Mouse (Mus musculus): ENCODE measurements at regions not wholly inside any gene's neighbourhood (a gene's known extent, or its start where the extent isn't known, plus 50 kb on each side); places are given as distances from the start of the nearest gene placed in this dataset.

GRCm38 (mm10) chr11:34977861-34978260, 143.2 kb upstream of the Slit3 start:
- DNase-seq (ENCODE audit: low read depth, low spot score): no peak

GRCm38 (mm10) chr11:34975771-34976302, 142.4 kb upstream of the Spdl1 start:
- DNase-seq (ENCODE audit: low read depth, low spot score): no peak

DNA sequence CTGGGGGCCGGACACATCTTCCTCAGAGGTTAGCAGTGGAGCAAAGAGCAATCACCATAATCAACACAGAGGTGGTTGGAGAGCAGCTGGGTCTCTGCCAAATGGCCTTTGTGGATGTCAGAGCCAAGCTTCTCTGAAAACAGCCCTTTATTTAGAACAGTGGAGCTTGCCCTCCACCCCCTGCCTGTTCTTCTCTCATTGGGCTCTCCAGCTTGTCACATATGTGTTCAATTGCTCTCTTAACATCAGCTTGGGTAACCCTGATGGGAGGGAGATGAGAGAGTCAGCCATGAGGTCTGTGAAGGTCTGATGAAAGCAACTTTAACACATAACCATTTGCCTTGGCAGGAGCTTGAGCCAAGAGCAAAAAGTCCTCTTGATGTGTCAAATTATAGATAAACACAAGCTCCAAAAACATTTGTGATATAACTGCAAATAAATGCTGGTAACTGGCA, 140.1 kb upstream of the Spdl1 start:
- no peak for DNase-seq (ENCODE audit: low read depth, low spot score)

GRCm38 (mm10) chr11:34973012-34973411, 139.6 kb upstream of the Spdl1 start:
- no peak for DNase-seq (ENCODE audit: low read depth, low spot score)

GRCm38 (mm10) chr11:34959291-34959690, 125.8 kb upstream of the Spdl1 start:
- DNase-seq (ENCODE audit: low read depth, low spot score): no peak

DNA sequence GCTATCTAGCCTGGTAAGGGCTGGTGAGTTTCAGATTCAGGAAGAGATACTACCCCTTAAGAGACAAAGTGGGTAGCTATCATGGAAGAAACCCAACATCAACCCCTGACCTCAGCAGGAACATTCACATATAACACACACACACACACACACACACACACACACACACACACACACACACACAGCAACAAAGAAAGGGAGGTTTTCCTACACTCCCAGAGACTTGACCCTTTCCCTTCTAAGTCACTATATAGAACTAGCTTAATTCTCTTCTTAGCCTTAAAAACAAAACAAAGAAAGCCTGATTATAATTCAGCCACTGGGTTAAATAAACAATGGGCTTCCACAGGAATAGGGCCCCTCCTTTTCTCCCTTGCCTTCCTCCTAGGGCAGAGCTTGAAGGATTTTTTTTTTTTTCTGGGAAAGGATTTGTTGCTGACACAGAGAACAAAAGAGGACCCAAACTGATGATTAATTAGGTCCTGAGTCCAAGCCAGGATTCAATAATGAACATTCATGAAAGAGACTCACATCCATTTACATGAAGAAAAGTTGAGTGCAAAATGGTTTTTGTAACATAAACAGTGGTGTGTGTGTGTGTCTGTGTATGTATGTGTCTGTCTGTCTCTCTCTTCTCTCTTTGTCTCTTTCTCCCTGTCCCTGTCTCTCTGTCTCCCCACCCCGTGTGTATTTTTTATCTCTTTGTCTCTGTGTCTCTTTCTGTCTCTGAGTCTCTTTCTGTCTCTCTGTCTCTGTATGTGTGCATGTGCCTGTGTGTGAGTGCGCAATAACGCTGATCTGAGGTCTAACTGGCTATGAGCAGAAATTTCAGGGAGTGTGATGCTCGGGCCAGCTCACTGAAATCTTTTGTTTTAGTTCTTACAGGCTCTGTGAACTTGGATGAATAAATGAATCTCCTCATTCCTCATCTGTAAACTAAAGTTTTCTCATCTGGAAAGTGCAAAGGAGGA, 108.3 kb upstream of the Spdl1 start:
- DNase-seq (ENCODE audit: low read depth, low spot score): no peak

DNA sequence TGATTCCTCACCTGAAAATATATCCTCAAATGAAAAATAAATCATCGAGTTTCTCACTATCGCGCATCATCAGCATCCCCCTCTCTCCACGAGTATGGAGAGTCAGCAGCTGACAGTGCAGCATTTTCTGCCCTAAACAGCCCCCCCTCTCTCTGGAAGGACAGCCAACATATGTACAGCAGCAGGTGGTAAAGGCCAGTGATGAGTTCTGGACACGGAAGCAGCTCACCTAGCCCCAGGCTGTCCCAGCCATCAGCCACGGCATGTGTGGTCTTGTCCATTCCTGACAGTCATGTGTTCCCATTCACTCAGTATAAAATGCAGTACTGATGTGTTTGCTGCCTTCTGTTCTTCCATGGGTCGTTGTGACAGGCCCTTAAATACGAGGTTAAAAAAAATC, 106.7 kb upstream of the Spdl1 start:
- DNase-seq (ENCODE audit: low read depth, low spot score): no peak

DNA sequence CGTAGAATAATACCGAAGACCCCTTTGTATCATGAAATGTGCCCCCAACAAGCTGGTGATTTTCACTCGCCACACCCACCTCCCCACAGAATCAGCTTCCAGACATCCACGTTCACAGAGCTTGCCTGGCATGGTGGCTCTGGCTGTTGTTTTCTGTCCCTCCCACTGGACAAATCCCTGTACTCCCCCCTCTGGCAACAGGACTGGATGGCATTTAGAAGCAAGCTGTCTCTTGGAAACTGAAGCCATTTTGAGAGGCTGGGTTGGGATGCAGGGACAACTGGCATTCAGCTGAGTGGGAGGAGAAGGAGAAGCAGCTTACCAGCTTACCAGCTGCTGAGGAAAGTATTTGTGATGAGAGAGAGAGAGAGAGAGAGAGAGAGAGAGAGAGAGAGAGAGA, 105.6 kb upstream of the Spdl1 start:
- no peak for DNase-seq (ENCODE audit: low read depth, low spot score)

- DNase-seq (ENCODE audit: low read depth, low spot score): no peak
These were observed 98.8 kb upstream of the Spdl1 start for GRCm38 (mm10) chr11:34932191-34932590.

GRCm38 (mm10) chr11:34917175-34917574, 83.7 kb upstream of the Spdl1 start:
- no peak for DNase-seq (ENCODE audit: low read depth, low spot score)

DNA sequence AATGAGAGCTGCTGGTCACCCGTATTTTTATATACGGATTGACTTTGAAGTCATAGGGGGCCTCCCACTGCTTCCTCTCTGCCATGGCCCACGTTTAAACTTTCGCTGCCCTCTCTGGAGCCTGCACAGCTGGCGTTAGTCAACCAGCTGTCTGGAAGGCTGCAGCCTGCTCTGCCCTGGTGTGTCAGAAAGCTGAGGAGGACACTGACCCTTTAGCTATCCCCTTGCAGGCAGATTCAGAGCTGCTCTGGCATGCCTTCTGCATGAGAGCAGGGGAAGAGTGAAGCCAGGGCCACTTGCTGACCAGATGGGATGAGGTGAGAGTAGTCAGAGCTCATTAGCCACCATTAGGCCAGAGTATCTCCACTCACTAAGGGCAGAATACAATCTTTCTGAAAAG, 76.4 kb upstream of the Spdl1 start:
- no peak for DNase-seq (ENCODE audit: low read depth, low spot score)

DNA sequence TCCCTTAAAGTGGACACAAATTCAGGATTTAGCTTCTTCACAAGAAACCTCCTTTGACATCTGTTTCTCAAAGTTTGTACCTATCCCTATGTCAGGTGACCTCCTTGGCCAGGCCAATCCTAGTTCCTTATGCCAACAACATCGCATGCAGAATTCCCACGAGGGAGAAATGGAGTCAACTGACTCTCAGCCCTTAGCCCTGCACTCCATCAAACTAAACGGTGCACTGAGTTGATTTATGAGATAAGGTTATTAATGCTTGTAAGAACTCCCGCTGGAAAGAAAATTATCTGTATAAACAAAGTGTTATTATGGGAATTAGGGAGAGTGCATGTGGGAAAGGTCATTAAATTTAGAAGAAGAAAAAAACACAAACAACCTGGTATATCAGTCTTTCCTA, 70.8 kb upstream of the Spdl1 start:
- no peak for DNase-seq (ENCODE audit: low read depth, low spot score)

DNA sequence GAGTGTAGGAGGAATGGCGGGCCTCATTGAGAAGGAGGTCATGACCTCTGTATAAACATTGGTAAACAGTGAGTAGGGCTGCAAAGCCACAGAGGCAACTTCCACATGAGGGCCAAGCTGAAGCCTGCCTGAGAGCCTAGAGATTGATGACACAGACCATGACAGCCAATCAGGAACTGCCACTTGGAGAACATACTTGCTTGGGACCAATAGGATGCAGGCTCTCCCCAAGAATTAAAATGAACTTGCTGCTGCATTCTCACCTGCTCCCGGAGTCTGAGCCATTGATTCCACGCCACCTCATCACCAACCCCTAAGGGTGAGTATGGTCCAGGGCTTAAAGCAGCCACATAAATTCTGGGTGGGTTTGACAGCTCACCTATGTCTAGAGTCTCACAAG, 66.0 kb upstream of the Spdl1 start:
- peak; percentile 12 for DNase-seq (ENCODE audit: low read depth, low spot score)

GRCm38 (mm10) chr11:34895624-34896023, 62.2 kb upstream of the Spdl1 start:
- DNase-seq (ENCODE audit: low read depth, low spot score): no peak

- DNase-seq (ENCODE audit: low read depth, low spot score): no peak
These were observed 55.1 kb upstream of the Spdl1 start for GRCm38 (mm10) chr11:34888374-34889136.

DNA sequence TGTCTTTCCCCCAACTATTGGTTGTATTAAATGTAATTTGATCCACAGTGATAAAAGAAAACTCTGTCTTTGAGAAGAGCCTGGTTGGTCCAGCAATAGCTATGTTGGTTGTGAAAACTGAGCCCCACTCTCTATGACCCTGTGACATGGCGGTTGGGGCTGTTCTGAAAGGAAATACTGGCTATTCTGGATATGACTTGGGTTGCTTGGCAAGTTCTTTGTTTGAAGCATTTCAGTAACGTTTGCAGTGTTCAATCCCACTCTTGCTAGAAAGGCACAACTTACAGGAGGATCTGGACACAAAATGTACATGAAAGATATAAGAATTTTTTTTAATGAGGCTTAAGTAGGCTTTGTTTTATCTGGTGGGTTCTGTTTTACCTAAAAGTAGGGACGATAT, 54.1 kb upstream of the Spdl1 start:
- DNase-seq (ENCODE audit: low read depth, low spot score): no peak

All from CD4-positive helper T cell, adult 2 months (primary cell).